Mouse (Mus musculus) MEL (cell line): ENCODE data around the gene Mei4. TPM values are rescaled to one million over a fixed set of nuclear protein-coding genes. Genes with fewer than 3 reads are reported as not detected.

Experiments
- DNase-seq: peaks from one replicate; pipeline ENCODE4 v3.0.0; 2011; ENCODE audit warnings: low read depth, low spot score
- H3K27ac ChIP-seq: 2 replicates; pipeline ENCODE4 v1.5.1; 2012; ENCODE audit warnings: low read depth, mild to moderate bottlenecking, control low read depth, low read length, moderate library complexity; ENCODE audit not compliant: control insufficient read depth
- H3K27me3 ChIP-seq, 2 experiments: fragments of 150-350 bp in 1 of 2; sonication (generic) in 1 of 2; 2 replicates each; pipeline ENCODE4 v1.6.1; 2012; ENCODE audit warnings: low read length in 2 of 2, mild to moderate bottlenecking in 2 of 2, improper control_type of control experiment in 1 of 2, moderate library complexity in 1 of 2; ENCODE audit not compliant: insufficient read depth in 2 of 2, control insufficient read depth in 1 of 2
- H3K36me3 ChIP-seq, 2 experiments: 2 replicates each; pipeline ENCODE4 v1.6.1; 2012 to 2014; ENCODE audit warnings: low read length in 2 of 2, improper control_type of control experiment in 1 of 2, inconsistent platforms in 1 of 2, mild to moderate bottlenecking in 1 of 2; ENCODE audit not compliant: insufficient read depth in 2 of 2, control insufficient read depth in 1 of 2
- H3K4me1 ChIP-seq, 2 experiments: fragments of 150-350 bp in 1 of 2; sonication (generic) in 1 of 2; 2 replicates each; pipeline ENCODE4 v1.6.1; 2012; ENCODE audit warnings: low read length in 2 of 2, improper control_type of control experiment in 1 of 2, mild to moderate bottlenecking in 1 of 2; ENCODE audit not compliant: insufficient read depth in 2 of 2, control insufficient read depth in 1 of 2
- H3K4me3 ChIP-seq, 2 experiments: fragments of 150-350 bp in 1 of 2; sonication (generic) in 1 of 2; 2 replicates each; pipeline ENCODE4 v1.5.1; 2012; ENCODE audit warnings: low read depth in 2 of 2, low read length in 2 of 2, mild to moderate bottlenecking in 2 of 2, moderate library complexity in 2 of 2, control low read depth in 1 of 2, improper control_type of control experiment in 1 of 2; ENCODE audit not compliant: control insufficient read depth in 1 of 2, insufficient read depth in 1 of 2
- H3K79me2 ChIP-seq: 2 replicates; pipeline ENCODE4 v1.6.1; 2012; ENCODE audit warnings: mild to moderate bottlenecking, low read length, moderate library complexity; ENCODE audit not compliant: control insufficient read depth, poor library complexity, insufficient read depth
- H3K9ac ChIP-seq: 2 replicates; pipeline ENCODE4 v1.6.1; 2012; ENCODE audit warnings: low read depth, mild to moderate bottlenecking, control low read depth, low read length, moderate library complexity; ENCODE audit not compliant: control insufficient read depth, poor library complexity, severe bottlenecking
- H3K9me3 ChIP-seq: fragments of 150-350 bp; sonication (generic); replicated peaks from 2 replicates; pipeline ENCODE4 v1.6.1; 2012; ENCODE audit warnings: mild to moderate bottlenecking, low read length, improper control_type of control experiment, moderate library complexity; ENCODE audit not compliant: insufficient read depth
- ELF1 ChIP-seq: IDR thresholded peaks from 2 replicates; pipeline ENCODE4 v1.6.1; 2014; ENCODE audit warnings: low read depth, mild to moderate bottlenecking, inconsistent platforms, low read length, improper control_type of control experiment, moderate library complexity
- ETS1 ChIP-seq: IDR thresholded peaks from 2 replicates; pipeline ENCODE4 v1.6.1; 2012; ENCODE audit warnings: low read depth, mild to moderate bottlenecking, inconsistent platforms, low read length, improper control_type of control experiment, moderate library complexity
- GABPA ChIP-seq: IDR thresholded peaks from 2 replicates; pipeline ENCODE4 v1.6.1; 2012; ENCODE audit warnings: low read depth, mild to moderate bottlenecking, inconsistent platforms, low read length, improper control_type of control experiment, moderate library complexity
- GATA1 ChIP-seq: IDR thresholded peaks from 2 replicates; pipeline ENCODE4 v1.6.1; 2011; ENCODE audit warnings: low read depth, low read length, improper control_type of control experiment
- JUND ChIP-seq: IDR thresholded peaks from 2 replicates; pipeline ENCODE4 v1.6.1; 2011; ENCODE audit warnings: low read depth, mild to moderate bottlenecking, improper control_type of control experiment, low read length
- KAT2A ChIP-seq: conservative IDR thresholded peaks from 2 replicates; pipeline ENCODE4 v1.6.1; 2012; ENCODE audit warnings: low read depth, low read length, improper control_type of control experiment, inconsistent platforms
- MAFK ChIP-seq: IDR thresholded peaks from 2 replicates; pipeline ENCODE4 v1.6.1; 2011; ENCODE audit warnings: low read depth, mild to moderate bottlenecking, low read length, improper control_type of control experiment, borderline replicate concordance
- MAZ ChIP-seq: IDR thresholded peaks from 2 replicates; pipeline ENCODE4 v1.6.1; 2012; ENCODE audit warnings: low read depth, mild to moderate bottlenecking, inconsistent platforms, low read length, improper control_type of control experiment
- MEF2A ChIP-seq: IDR thresholded peaks from 2 replicates; pipeline ENCODE4 v1.6.1; 2014; ENCODE audit warnings: low read depth, mild to moderate bottlenecking, inconsistent platforms, low read length, improper control_type of control experiment; ENCODE audit not compliant: poor library complexity, insufficient replicate concordance, severe bottlenecking; ENCODE audit errors: extremely low read depth
- NRF1 ChIP-seq: IDR thresholded peaks from 2 replicates; pipeline ENCODE4 v1.6.1; 2014; ENCODE audit warnings: low read depth, mild to moderate bottlenecking, inconsistent platforms, low read length, improper control_type of control experiment, moderate library complexity; ENCODE audit not compliant: poor library complexity, insufficient read depth, severe bottlenecking
- POLR2AphosphoS5 ChIP-seq: IDR thresholded peaks from 2 replicates; pipeline ENCODE4 v1.6.1; 2012; ENCODE audit warnings: low read depth, borderline replicate concordance, mild to moderate bottlenecking, inconsistent platforms, low read length, moderate library complexity, mixed read lengths
- RAD21 ChIP-seq: IDR thresholded peaks from 2 replicates; pipeline ENCODE4 v1.6.1; 2011; ENCODE audit warnings: mild to moderate bottlenecking, low read depth, low read length, improper control_type of control experiment
- RCOR1 ChIP-seq: IDR thresholded peaks from 2 replicates; pipeline ENCODE4 v1.6.1; 2012; ENCODE audit warnings: low read depth, mild to moderate bottlenecking, inconsistent platforms, low read length, improper control_type of control experiment
- SIN3A ChIP-seq: IDR thresholded peaks from 2 replicates; pipeline ENCODE4 v1.6.1; 2012; ENCODE audit warnings: low read length, improper control_type of control experiment, inconsistent platforms
- TAL1 ChIP-seq: IDR thresholded peaks from 2 replicates; pipeline ENCODE4 v1.6.1; 2012; ENCODE audit warnings: mild to moderate bottlenecking, inconsistent platforms, low read length, moderate library complexity, mixed read lengths
- TBP ChIP-seq: IDR thresholded peaks from 2 replicates; pipeline ENCODE4 v1.8.0; 2011; ENCODE audit warnings: low read depth, low read length, improper control_type of control experiment
- TCF12 ChIP-seq: IDR thresholded peaks from 2 replicates; pipeline ENCODE4 v1.6.1; 2014; ENCODE audit warnings: low read depth, mild to moderate bottlenecking, inconsistent platforms, low read length, improper control_type of control experiment, moderate library complexity
- ZC3H11A ChIP-seq: IDR thresholded peaks from 2 replicates; pipeline ENCODE4 v1.6.1; 2012; ENCODE audit warnings: low read depth, mild to moderate bottlenecking, inconsistent platforms, low read length, improper control_type of control experiment
- ZKSCAN1 ChIP-seq: IDR thresholded peaks from 2 replicates; pipeline ENCODE4 v1.6.1; 2012; ENCODE audit warnings: low read depth, mild to moderate bottlenecking, inconsistent platforms, low read length, improper control_type of control experiment, moderate library complexity
- ZMIZ1 ChIP-seq: IDR thresholded peaks from 2 replicates; pipeline ENCODE4 v1.6.1; 2012; ENCODE audit warnings: low read depth, mild to moderate bottlenecking, inconsistent platforms, low read length, improper control_type of control experiment, moderate library complexity
- ZNF384 ChIP-seq: IDR thresholded peaks from 2 replicates; pipeline ENCODE4 v1.6.1; 2012; ENCODE audit warnings: low read depth, mild to moderate bottlenecking, inconsistent platforms, low read length, improper control_type of control experiment
- polyA plus RNA-seq, 2 experiments: library from polyadenylated mRNA; stranded (reverse) in 1 of 2; unstranded in 1 of 2; fragments of >175 nt in 1 of 2; fragments of >200 nt in 1 of 2; gene quantifications; 2 replicates each; pipeline versions ENCODE4 v1.2.1 to v1.2.4; 2012; ENCODE audit warnings: low replicate concordance in 2 of 2, low read depth in 1 of 2; ENCODE audit not compliant: insufficient read length in 2 of 2, insufficient read depth in 1 of 2, missing spikeins in 1 of 2
- total RNA-seq: library from RNA; depleted of rRNA; stranded (reverse); fragments of 300-350 nt; gene quantifications from 2 replicates; pipeline ENCODE4 v1.2.3, GENCODE M21; 2012

Gene Mei4
- total and polyA plus RNA-seq, 3 experiments = not detected

DNA sequence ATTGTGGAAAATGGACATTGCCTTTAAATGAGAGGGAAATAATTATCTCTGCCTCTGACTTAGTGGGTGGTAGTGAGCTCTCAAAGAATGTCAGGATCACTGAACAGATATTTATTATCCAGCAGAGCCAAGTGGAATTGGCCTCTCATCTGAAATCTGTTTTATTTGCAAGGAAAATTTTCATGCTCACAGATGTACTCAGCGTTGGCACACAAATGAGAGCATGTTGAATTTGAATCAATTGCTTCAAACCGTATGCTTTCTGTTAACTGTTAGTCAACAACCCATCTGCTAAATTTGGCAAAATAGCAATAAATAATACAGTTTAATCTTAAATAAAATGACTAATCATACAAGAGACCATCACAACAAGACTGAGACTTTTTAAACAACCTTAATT is 181.0 kb downstream of the Mei4 start:
- Histone ChIP-seq H3K79me2 (no peaks in the 10 kb centered on the region), H3K36me3 (no peaks in the 10 kb centered on the region), H3K27ac (no peak overlapping the region), H3K27me3 (no peaks in the 10 kb centered on the region), H3K4me1 (no peaks in the 10 kb centered on the region), H3K9ac (no peak overlapping the region), H3K4me3 (no peak overlapping the region), H3K9me3 (no peaks in the 10 kb centered on the region)
- TF ChIP-seq TAL1 = no peak
- TF ChIP-seq ZNF384 = no peak
- TF ChIP-seq GATA1 = no peak
- TF ChIP-seq TBP = no peak
- no peak for TF ChIP-seq KAT2A
- no peak for TF ChIP-seq MEF2A
- TF ChIP-seq SIN3A = no peak
- no peak for TF ChIP-seq MAFK
- TF ChIP-seq POLR2AphosphoS5 = no peak
- no peak for TF ChIP-seq ZMIZ1
- no peak for TF ChIP-seq ZC3H11A
- no peak for TF ChIP-seq NRF1
- TF ChIP-seq GABPA = no peak
- no peak for DNase-seq

DNA sequence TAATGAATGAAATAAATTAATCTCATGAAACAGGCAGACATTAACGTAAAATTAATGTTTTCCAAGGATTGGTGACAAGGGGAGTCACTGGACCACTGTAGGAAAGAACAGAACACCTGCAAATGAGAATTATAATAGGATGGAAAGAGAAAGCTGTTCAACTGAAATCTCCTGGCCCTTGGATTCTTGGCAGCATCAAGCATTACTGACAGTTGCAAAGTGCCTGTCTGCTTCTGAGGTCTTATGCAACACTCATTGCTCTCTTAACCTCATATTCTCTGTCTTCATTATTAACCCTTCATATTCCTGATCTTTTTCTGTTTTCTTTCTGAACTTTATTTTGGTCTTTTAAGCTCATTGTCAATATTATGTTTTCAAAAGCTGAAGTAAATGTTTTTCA is 210.4 kb downstream of the Mei4 start:
- Histone ChIP-seq H3K36me3 (no peaks in the 10 kb centered on the region), H3K27me3 (no peaks in the 10 kb centered on the region; a peak in 1 of 4 replicates), H3K4me1 (no peaks in the 10 kb centered on the region), H3K4me3 (no peak overlapping the region), H3K9ac (no peak overlapping the region), H3K9me3 (no peaks in the 10 kb centered on the region), H3K79me2 (no peaks in the 10 kb centered on the region), H3K27ac (no peak overlapping the region)
- no peak for DNase-seq
- TF ChIP-seq TCF12 = no peak
- no peak for TF ChIP-seq RCOR1
- TF ChIP-seq MAZ = no peak
- TF ChIP-seq POLR2AphosphoS5 = no peak
- TF ChIP-seq GATA1 = no peak
- no peak for TF ChIP-seq ZNF384
- no peak for TF ChIP-seq MEF2A
- no peak for TF ChIP-seq RAD21
- TF ChIP-seq JUND = no peak
- no peak for TF ChIP-seq TAL1
- TF ChIP-seq ZKSCAN1 = no peak
- no peak for TF ChIP-seq ELF1
- TF ChIP-seq ETS1 = no peak
